Mouse (Mus musculus) heart, embryonic 14.5 days (tissue): ENCODE measurements around the gene Dgkg. TPM values are rescaled to one million over a fixed set of nuclear protein-coding genes. Genes with fewer than 3 reads are reported as not detected.

Experiments
- ATAC-seq: fragments of 200-750 bp; cut with Nextera tagmentation; 2 replicates; pipeline ENCODE4 v1.8.0; 2017; ENCODE audit warnings: low read depth, moderate TSS enrichment; ENCODE audit not compliant: insufficient number of reproducible peaks, insufficient read depth, low FRiP score
- H3K27ac ChIP-seq, 2 experiments: fragments of 200-500 bp in 1 of 2; fragments of 300-500 bp in 1 of 2; sonication (generic) in 1 of 2; replicated peaks in 1 of 2; 2 replicates each; pipeline ENCODE4 v1.5.1; 2012 to 2014; ENCODE audit warnings: low read depth in 2 of 2, low read length in 2 of 2, control low read depth in 1 of 2, mild to moderate bottlenecking in 1 of 2, mixed read lengths in 1 of 2; ENCODE audit not compliant: control insufficient read depth in 1 of 2, insufficient read depth in 1 of 2
- H3K27me3 ChIP-seq: fragments of 300-500 bp; sonication (generic); 2 replicates; pipeline ENCODE4 v1.6.1; 2014; ENCODE audit warnings: mild to moderate bottlenecking, low read length, control low read depth; ENCODE audit not compliant: control insufficient read depth, insufficient read depth
- H3K36me3 ChIP-seq: fragments of 300-500 bp; sonication (generic); 2 replicates; pipeline ENCODE4 v1.6.1; 2014; ENCODE audit warnings: mild to moderate bottlenecking, control low read depth, low read length, mixed read lengths; ENCODE audit not compliant: control insufficient read depth, insufficient read depth
- H3K4me1 ChIP-seq, 2 experiments: fragments of 200-500 bp in 1 of 2; fragments of 300-500 bp in 1 of 2; sonication (generic) in 1 of 2; 2 replicates each; pipeline ENCODE4 v1.6.1; 2012 to 2014; ENCODE audit warnings: low read length in 2 of 2, control low read depth in 1 of 2, mixed read lengths in 1 of 2; ENCODE audit not compliant: control insufficient read depth in 2 of 2, insufficient read depth in 2 of 2
- H3K4me2 ChIP-seq: fragments of 300-500 bp; sonication (generic); 2 replicates; pipeline ENCODE4 v1.6.1; 2014; ENCODE audit warnings: mild to moderate bottlenecking, low read length
- H3K4me3 ChIP-seq, 2 experiments: fragments of 200-500 bp in 1 of 2; fragments of 300-500 bp in 1 of 2; sonication (generic) in 1 of 2; 2 replicates each; pipeline ENCODE4 v1.5.1; 2012 to 2014; ENCODE audit warnings: low read length in 2 of 2, mild to moderate bottlenecking in 2 of 2, control low read depth in 1 of 2, low read depth in 1 of 2, moderate library complexity in 1 of 2; ENCODE audit not compliant: control insufficient read depth in 1 of 2, insufficient read depth in 1 of 2
- H3K9ac ChIP-seq: fragments of 300-500 bp; sonication (generic); 2 replicates; pipeline ENCODE4 v1.6.1; 2014; ENCODE audit warnings: mild to moderate bottlenecking, low read length
- H3K9me3 ChIP-seq: fragments of 300-500 bp; sonication (generic); 2 replicates; pipeline ENCODE4 v1.6.1; 2016; ENCODE audit warnings: low read length, control low read depth; ENCODE audit not compliant: control insufficient read depth
- WGBS: fragments of 180-500 bp; shearing (Covaris S2); extraction: QIAGEN DNeasy Blood & Tissue Kit; methylation state at CpG from one replicate; pipeline ENCODE4 v1.1.7; 2014; 5-methylcytosine and 5-hydroxymethylcytosine counted together
- polyA plus RNA-seq: library from polyadenylated mRNA; unstranded; fragments of >200 nt; fragmentation: Nextera tagmentation; extraction: Ambion mirVana; gene quantifications from 2 replicates; pipeline ENCODE4 v1.2.1, GENCODE M21; 2014

Gene Dgkg
- 0.42 and 0.47 TPM in 2 replicates for polyA plus RNA-seq

DNA sequence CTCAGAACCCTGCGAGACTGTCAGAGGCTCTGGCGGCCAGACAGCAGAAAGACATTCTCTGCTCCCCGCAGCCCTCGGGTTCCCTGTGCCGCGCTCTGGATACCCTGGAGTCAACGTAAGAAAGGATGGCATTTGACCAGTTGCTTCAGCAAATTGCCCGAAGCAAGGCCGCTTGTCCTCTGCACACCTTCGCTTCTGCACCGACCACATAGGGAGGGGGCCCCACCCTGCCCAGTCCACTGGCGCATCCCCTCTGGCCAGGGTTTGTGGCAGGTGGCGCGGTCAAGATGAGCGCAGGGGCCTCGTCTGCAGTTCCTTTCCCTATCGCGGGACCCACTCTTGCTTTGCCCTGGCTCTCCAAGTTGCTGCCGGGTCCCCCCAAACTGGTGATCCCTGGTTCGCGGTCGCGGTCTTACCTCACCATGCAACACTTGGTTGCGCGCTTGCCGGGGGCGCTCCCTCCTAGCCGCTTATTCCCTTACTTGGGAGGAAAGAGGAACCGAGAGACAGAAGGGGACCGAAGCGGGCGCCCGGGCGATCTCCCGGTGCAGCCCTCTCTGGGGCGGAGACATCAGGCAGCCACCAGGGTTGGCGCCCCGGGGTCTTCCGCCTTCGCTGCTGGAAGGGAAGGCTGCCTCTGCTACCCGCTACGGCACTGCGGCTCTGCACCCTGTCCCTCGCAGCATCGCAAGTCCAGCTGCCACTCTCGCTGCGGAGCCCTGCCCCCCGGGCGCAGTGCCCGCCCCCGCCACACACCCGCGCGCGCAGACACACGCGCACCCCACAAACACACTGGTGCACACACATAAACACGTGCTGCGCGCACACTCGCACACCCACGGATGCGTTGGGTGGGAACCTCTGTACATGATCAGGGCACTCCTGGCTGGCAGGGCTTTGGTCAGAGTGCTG lies at the start of gene Dgkg:
TSS of gene Dgkg (minus strand) at position 689 of the 912 bp plus-strand sequence.
- peaks cover 5 to 9% of the 10 kb centered on the region in 2 experiments for H3K4me1 ChIP-seq
- H3K36me3 ChIP-seq = no peaks in the 10 kb centered on the region
- peak within 1 kb of the TSS; percentile 29 to 52 for H3K4me3 ChIP-seq
- H3K27ac ChIP-seq = no peak within 1 kb of the TSS
- no peaks in the 10 kb centered on the region for H3K9me3 ChIP-seq
- peak within 1 kb of the TSS; percentile 95 for H3K4me2 ChIP-seq
- peak; percentile 52; the same call in 1 of the 2 replicates for ATAC-seq
- peaks cover 37% of the 10 kb centered on the region for H3K27me3 ChIP-seq
- WGBS = 2% methylated on average over 52 of the region's 63 CpGs
- peak within 1 kb of the TSS; percentile 64 for H3K9ac ChIP-seq

DNA sequence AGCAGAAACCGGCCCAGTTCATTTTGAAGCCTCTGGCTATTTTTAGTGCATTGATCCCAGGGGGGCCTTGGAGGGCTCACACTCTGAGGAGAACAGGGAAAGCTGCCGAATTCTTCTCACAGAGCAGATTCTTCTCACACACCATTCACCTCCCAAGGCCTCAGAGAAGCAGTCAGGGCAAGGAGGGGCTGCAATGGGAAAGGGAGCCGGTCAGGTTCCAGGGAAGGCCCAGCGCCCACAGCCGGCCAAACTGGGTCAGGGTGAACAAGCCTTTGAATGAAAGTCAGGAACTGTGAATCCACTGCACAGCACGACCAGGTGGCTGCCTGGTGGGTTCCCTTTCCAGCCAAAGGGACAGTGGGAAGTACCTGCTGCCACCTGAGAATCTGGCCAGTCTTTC lies 47.9 kb upstream of the Dgkg start:
- ATAC-seq = no peak
- no peak overlapping the region for H3K4me2 ChIP-seq
- no peaks in the 10 kb centered on the region for H3K36me3 ChIP-seq
- H3K9ac ChIP-seq = no peak overlapping the region
- peaks cover 7% of the 10 kb centered on the region in 2 experiments; a peak in 3 of 4 replicates for H3K4me1 ChIP-seq
- H3K27me3 ChIP-seq = no peaks in the 10 kb centered on the region
- no peak overlapping the region for H3K4me3 ChIP-seq
- no peaks in the 10 kb centered on the region for H3K9me3 ChIP-seq
- no peak overlapping the region for H3K27ac ChIP-seq
- WGBS = 18% methylated on average over 6 of the region's 6 CpGs

GRCm38 (mm10) chr16:22704136-22704535 lies 47.1 kb upstream of the Dgkg start:
- WGBS = 81% methylated on average over 5 of the region's 5 CpGs

DNA sequence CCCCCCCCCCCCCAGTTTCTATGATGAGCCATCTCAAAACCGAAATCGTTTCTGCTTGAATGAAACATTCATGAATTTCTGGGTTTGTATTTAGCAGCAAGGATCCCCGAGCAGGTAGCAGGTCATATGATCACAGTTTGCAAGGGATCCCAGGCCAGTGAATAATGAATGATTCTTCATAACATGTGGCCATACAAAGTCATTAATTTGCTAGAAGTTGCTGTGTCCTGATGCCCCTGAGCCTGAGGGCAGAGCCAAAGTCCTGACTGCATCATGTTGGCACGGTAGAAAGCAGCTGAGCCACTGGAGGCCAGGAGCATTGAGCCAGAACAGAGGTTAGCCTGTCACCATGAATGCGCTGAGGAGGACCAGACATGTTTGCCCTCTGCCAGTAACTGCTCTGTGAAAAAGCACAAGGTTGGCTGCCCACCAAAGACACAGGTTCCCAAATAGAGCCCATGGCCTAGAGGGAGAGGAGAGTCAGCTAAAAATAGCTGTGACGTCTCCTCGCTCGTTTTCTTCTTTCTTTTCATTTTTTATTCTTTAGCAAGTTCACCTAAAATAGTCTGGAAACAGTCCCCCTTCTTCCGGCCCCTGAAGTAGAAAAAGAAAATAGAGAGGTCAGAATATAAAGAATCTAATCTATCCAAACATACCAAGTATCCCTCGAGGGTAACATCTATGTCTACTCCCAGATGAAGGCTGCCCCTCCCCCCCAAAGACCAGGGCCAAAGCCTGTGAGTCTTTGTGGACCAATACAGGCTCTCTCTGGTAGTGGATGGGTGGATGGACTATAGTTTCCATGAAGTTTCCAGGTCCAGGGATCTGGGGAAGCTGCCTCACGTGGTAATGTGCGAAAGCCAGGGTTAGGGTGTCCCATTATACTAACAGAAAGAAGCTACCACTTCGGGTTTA lies 42.1 kb upstream of the Dgkg start:
- H3K36me3 ChIP-seq = no peaks in the 10 kb centered on the region
- no peaks in the 10 kb centered on the region for H3K27me3 ChIP-seq
- no peak overlapping the region for H3K4me3 ChIP-seq
- H3K9ac ChIP-seq = no peak overlapping the region
- H3K4me2 ChIP-seq = peak overlapping the region; percentile 9; the same call in 1 of the 2 replicates
- ATAC-seq = peak; percentile 80
- peaks cover 12 to 13% of the 10 kb centered on the region in 2 experiments for H3K4me1 ChIP-seq
- no peaks in the 10 kb centered on the region for H3K9me3 ChIP-seq
- peak overlapping the region; percentile 59 to 69 for H3K27ac ChIP-seq
- 53% methylated on average over 13 of the region's 13 CpGs for WGBS

More at GRCm38 (mm10) chr16:22704136-22704535, 47.1 kb upstream of the Dgkg start:
- Histone ChIP-seq H3K4me3 (no peak overlapping the region), H3K9ac (no peak overlapping the region), H3K36me3 (no peaks in the 10 kb centered on the region), H3K9me3 (no peaks in the 10 kb centered on the region), H3K27me3 (no peaks in the 10 kb centered on the region), H3K27ac (no peak overlapping the region), H3K4me2 (no peak overlapping the region), H3K4me1 (peaks cover 12 to 13% of the 10 kb centered on the region in 2 experiments)
- no peak for ATAC-seq

- H3K9me3 ChIP-seq = no peaks in the 10 kb centered on the region
- peaks cover 12 to 13% of the 10 kb centered on the region in 2 experiments for H3K4me1 ChIP-seq
- 84% methylated on average over 8 of the region's 8 CpGs for WGBS
- no peak overlapping the region for H3K4me2 ChIP-seq
- ATAC-seq = no peak
- H3K36me3 ChIP-seq = no peaks in the 10 kb centered on the region
- H3K9ac ChIP-seq = no peak overlapping the region
- H3K27ac ChIP-seq = no peak overlapping the region
- no peak overlapping the region for H3K4me3 ChIP-seq
- no peaks in the 10 kb centered on the region for H3K27me3 ChIP-seq
Measured at GRCm38 (mm10) chr16:22698101-22698500, 41.1 kb upstream of the Dgkg start.

- Histone ChIP-seq H3K36me3 (no peaks in the 10 kb centered on the region), H3K4me3 (no peak overlapping the region), H3K27ac (no peak overlapping the region), H3K9ac (no peak overlapping the region), H3K27me3 (no peaks in the 10 kb centered on the region), H3K4me2 (no peak overlapping the region), H3K9me3 (no peaks in the 10 kb centered on the region), H3K4me1 (no peaks in the 10 kb centered on the region)
- no peak for ATAC-seq
- WGBS = 73% methylated on average over 2 of the region's 2 CpGs
Measured at GRCm38 (mm10) chr16:22689622-22690021, 32.6 kb upstream of the Dgkg start.

GRCm38 (mm10) chr16:22687711-22688230 lies 30.8 kb upstream of the Dgkg start:
- Histone ChIP-seq H3K27me3 (no peaks in the 10 kb centered on the region), H3K4me2 (no peak overlapping the region), H3K4me1 (no peaks in the 10 kb centered on the region), H3K36me3 (no peaks in the 10 kb centered on the region), H3K4me3 (no peak overlapping the region), H3K9ac (no peak overlapping the region), H3K27ac (no peak overlapping the region), H3K9me3 (no peaks in the 10 kb centered on the region)
- WGBS = 62% methylated on average over 8 of the region's 8 CpGs
- ATAC-seq = no peak
